ENCODE assay signal across 8 mouse cellular contexts in the genomic region with DNA sequence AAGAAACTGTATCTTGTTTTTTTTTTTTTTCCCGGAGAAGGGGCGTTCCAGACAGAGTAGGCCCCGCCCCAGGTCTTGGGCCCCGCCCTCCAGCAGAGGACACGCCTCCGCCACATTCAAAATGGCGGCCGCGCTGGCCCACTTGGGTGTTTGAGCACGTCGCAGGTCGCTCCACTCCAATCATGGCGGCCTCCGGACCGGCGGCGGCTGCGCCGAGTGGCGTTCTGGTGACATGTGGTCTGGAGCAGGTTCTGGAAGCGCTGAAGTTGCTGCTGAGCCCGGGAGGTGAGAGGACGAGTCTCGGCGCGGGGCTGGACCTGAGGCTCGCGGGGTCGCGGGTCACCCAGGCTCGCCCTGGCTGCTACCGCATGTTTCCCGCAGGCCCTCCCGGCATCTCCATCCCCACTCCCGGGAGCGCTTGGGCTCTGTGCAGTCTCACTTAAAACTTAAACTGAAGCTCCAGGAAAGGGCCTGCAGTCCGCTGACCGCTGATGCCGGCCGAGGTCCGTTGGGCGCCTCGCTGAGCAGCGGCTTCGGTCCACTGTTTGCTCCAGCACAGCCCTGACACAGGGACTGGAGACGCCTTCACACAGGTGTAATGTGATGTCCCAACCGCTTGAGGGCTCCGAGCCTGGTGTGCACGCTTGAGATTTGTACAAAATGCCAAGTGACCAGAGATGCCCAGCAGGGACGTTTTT. TPM values are rescaled to one million over a fixed set of nuclear protein-coding genes. Genes with fewer than 3 reads are reported as not detected.
DNase-seq lines count a peak whose midpoint lies in the region; ATAC-seq and TF ChIP-seq lines count a peak whose summit lies in the region.

TSS of gene Tango6 (plus strand) at position 98 of the 698 bp plus-strand sequence.

- peak within 1 kb of the TSS; percentile 92 for H3K4me3 ChIP-seq in bone marrow, adult 2 months (replicated peaks; ENCODE audit: control insufficient read depth, low read depth, low read length)
- peak within 1 kb of the TSS; percentile 80 for H3K4me3 ChIP-seq in embryonic facial prominence, embryonic 15.5 days (replicated peaks)
- H3K4me3 ChIP-seq in kidney, embryonic 15.5 days (replicated peaks), result peak within 1 kb of the TSS; percentile 87

- under 1% methylated on average over 50 of the region's 50 CpGs for WGBS in bone marrow, adult 2 months
- WGBS in embryonic facial prominence, embryonic 15.5 days, result under 1% methylated on average over 50 of the region's 50 CpGs
- WGBS in kidney, embryonic 15.5 days, result under 1% methylated on average over 50 of the region's 50 CpGs

- H3K9me3 ChIP-seq in embryonic facial prominence, embryonic 15.5 days (replicated peaks), result no peaks in the 10 kb centered on the region
- no peaks in the 10 kb centered on the region for H3K9me3 ChIP-seq in kidney, embryonic 15.5 days (replicated peaks)

- DNase-seq in 416B (ENCODE audit: low read depth) (peak; percentile 91), liver (peak; percentile 90)
- DNase-seq in heart, adult 9 months (ENCODE audit: low spot score in 2 of 2), result peak; percentile 84 to 88
- peak; percentile 91 to 96 for DNase-seq in spleen, postnatal 4 days (ENCODE audit: low spot score in 2 of 2)

- no peaks in the 10 kb centered on the region for H3K36me3 ChIP-seq in embryonic facial prominence, embryonic 15.5 days
- no peaks in the 10 kb centered on the region for H3K36me3 ChIP-seq in kidney, embryonic 15.5 days

- H3K9ac ChIP-seq in embryonic facial prominence, embryonic 15.5 days, result peak within 1 kb of the TSS; percentile 69
- H3K9ac ChIP-seq in kidney, embryonic 15.5 days, result peak within 1 kb of the TSS; percentile 84

- no peaks in the 10 kb centered on the region for H3K27me3 ChIP-seq in embryonic facial prominence, embryonic 15.5 days
- H3K27me3 ChIP-seq in kidney, embryonic 15.5 days, result no peaks in the 10 kb centered on the region

- ATAC-seq in embryonic facial prominence, embryonic 15.5 days (ENCODE audit: insufficient number of reproducible peaks, low FRiP score, low TSS enrichment, low read depth), result peak; percentile 96
- ATAC-seq in kidney, embryonic 15.5 days (replicated peaks; ENCODE audit: low FRiP score), result peak; percentile 97
- ATAC-seq in monocyte, adult 5-6 weeks (replicated peaks; ENCODE audit: insufficient number of reproducible peaks, low FRiP score, low TSS enrichment, poor library complexity, severe bottlenecking), result peak; percentile 95

- H3K4me2 ChIP-seq in embryonic facial prominence, embryonic 15.5 days (replicated peaks), result peak within 1 kb of the TSS; percentile 51
- peak within 1 kb of the TSS; percentile 65 for H3K4me2 ChIP-seq in kidney, embryonic 15.5 days

- peak; percentile 66 for TF ChIP-seq CTCF in bone marrow, adult 2 months (IDR thresholded peaks at IDR 0.05; ENCODE audit: control insufficient read depth, insufficient read depth, low read length)

- H3K27ac ChIP-seq in bone marrow, adult 2 months (ENCODE audit: control insufficient read depth, insufficient read depth, low read depth, low read length, poor library complexity), result peak within 1 kb of the TSS; percentile 76
- peak within 1 kb of the TSS; percentile 93 for H3K27ac ChIP-seq in embryonic facial prominence, embryonic 15.5 days (replicated peaks)
- H3K27ac ChIP-seq in kidney, embryonic 15.5 days, result peak within 1 kb of the TSS; percentile 99

- peaks cover under 1% of the 10 kb centered on the region; the same call in 1 of the 2 replicates for H3K4me1 ChIP-seq in bone marrow, adult 2 months (ENCODE audit: control insufficient read depth, insufficient read depth, low read length)
- H3K4me1 ChIP-seq in embryonic facial prominence, embryonic 15.5 days, result peaks cover 6% of the 10 kb centered on the region; the same call in 1 of the 2 replicates
- peaks cover 15% of the 10 kb centered on the region for H3K4me1 ChIP-seq in kidney, embryonic 15.5 days

- TF ChIP-seq POLR2A in bone marrow, adult 2 months (IDR thresholded peaks at IDR 0.05; ENCODE audit: borderline replicate concordance, control insufficient read depth, low read depth, low read length), result peak; percentile 90; the same call in 1 of the 2 replicates

RNA-seq across cellular contexts. Expression of gene Tango6, which starts in this region (rescaled TPM):
- polyA plus RNA-seq in bone marrow, adult 2 months (2011; ENCODE audit: insufficient read depth, insufficient read length, low replicate concordance, missing spikeins), result 1.7 and 3.2 TPM in 2 replicates
- polyA plus RNA-seq in embryonic facial prominence, embryonic 15.5 days (2015; fragmentation: Nextera tagmentation; extraction: Ambion mirVana), result 8.1 and 8.9 TPM in 2 replicates
- 11.6 and 12.3 TPM in 2 replicates for polyA plus RNA-seq in kidney, embryonic 15.5 days (2015; fragmentation: Nextera tagmentation; extraction: Ambion mirVana)
- 1.9 to 7.2 TPM (median 1.9 TPM) in 3 replicates for total RNA-seq in monocyte, adult 5-6 weeks (2017)

Comparison
In these comparisons a context has a peak if more than half of its experiments do, and no peak if none do; other contexts are left out.
1. Peak in every context shown above with its lines: DNase-seq, ATAC-seq, H3K4me3 ChIP-seq and H3K27ac ChIP-seq.